Mouse (Mus musculus) liver, embryonic 15.5 days (tissue): ENCODE data around the gene Trim60. TPM values are rescaled to one million over a fixed set of nuclear protein-coding genes. Genes with fewer than 3 reads are reported as not detected.
A peak's percentile ranks its signal among the peaks of the same experiment; 100 is the strongest.

ENCODE experiments used
- ATAC-seq: fragments of 200-750 bp; cut with Nextera tagmentation; 2 replicates; pipeline ENCODE4 v1.8.0; 2017; ENCODE audit warnings: moderate number of reproducible peaks, mild to moderate bottlenecking, moderate library complexity; ENCODE audit not compliant: insufficient read depth
- H3K27ac ChIP-seq: fragments of 300-500 bp; sonication (generic); replicated peaks from 2 replicates; pipeline ENCODE4 v1.5.1; 2015; ENCODE audit warnings: mild to moderate bottlenecking, inconsistent platforms
- H3K27me3 ChIP-seq: fragments of 300-500 bp; sonication (generic); 2 replicates; pipeline ENCODE4 v1.6.1; 2015; ENCODE audit warnings: mild to moderate bottlenecking, inconsistent platforms
- H3K36me3 ChIP-seq: fragments of 300-500 bp; sonication (generic); replicated peaks from 2 replicates; pipeline ENCODE4 v1.6.1; 2015; ENCODE audit warnings: moderate library complexity, mild to moderate bottlenecking, inconsistent platforms
- H3K4me1 ChIP-seq: fragments of 300-500 bp; sonication (generic); replicated peaks from 2 replicates; pipeline ENCODE4 v1.6.1; 2015; ENCODE audit warnings: inconsistent platforms
- H3K4me2 ChIP-seq: fragments of 300-500 bp; sonication (generic); 2 replicates; pipeline ENCODE4 v1.6.1; 2015; ENCODE audit warnings: moderate library complexity, mild to moderate bottlenecking, inconsistent platforms
- H3K4me3 ChIP-seq: fragments of 300-500 bp; sonication (generic); replicated peaks from 2 replicates; pipeline ENCODE4 v1.5.1; 2015; ENCODE audit warnings: mild to moderate bottlenecking, inconsistent platforms
- H3K9ac ChIP-seq: fragments of 300-500 bp; sonication (generic); 2 replicates; pipeline ENCODE4 v1.6.1; 2015; ENCODE audit warnings: moderate library complexity, mild to moderate bottlenecking, inconsistent platforms
- H3K9me3 ChIP-seq: fragments of 300-500 bp; sonication (generic); replicated peaks from 2 replicates; pipeline ENCODE4 v1.6.1; 2016; ENCODE audit warnings: inconsistent platforms
- WGBS: fragments of 180-500 bp; shearing (Covaris S2); methylation state at CpG from one replicate; pipeline ENCODE4 v1.1.7; 2015; ENCODE audit warnings: mixed read lengths; ENCODE audit not compliant: insufficient replicate concordance; 5-methylcytosine and 5-hydroxymethylcytosine counted together
- polyA plus RNA-seq: library from polyadenylated mRNA; unstranded; fragments of >200 nt; fragmentation: Nextera tagmentation; extraction: Ambion mirVana; gene quantifications from 2 replicates; pipeline ENCODE4 v1.2.1, GENCODE M21; 2015

Trim60 gene
- polyA plus RNA-seq, result not detected in 2 replicates

GRCm38 (mm10) chr8:65018423-65018822 lies at the start of gene Trim60, which contains the start of gene Trim61:
Gene Trim60 (minus strand): TSS chr8:65018584.
Gene Trim61 (minus strand): TSS chr8:65018523.
- no peak for ATAC-seq
- H3K36me3 ChIP-seq, result no peaks in the 10 kb centered on the region
- WGBS, result 65% methylated on average over 8 of the region's 8 CpGs
- no peak within 1 kb of the TSS for H3K4me2 ChIP-seq
- no peaks in the 10 kb centered on the region for H3K4me1 ChIP-seq
- H3K9me3 ChIP-seq, result no peaks in the 10 kb centered on the region
- no peaks in the 10 kb centered on the region for H3K27me3 ChIP-seq
- no peak within 1 kb of the TSS for H3K9ac ChIP-seq
- no peak within 1 kb of the TSS for H3K27ac ChIP-seq
- H3K4me3 ChIP-seq, result no peak within 1 kb of the TSS

GRCm38 (mm10) chr8:65067694-65068472 lies 49.5 kb upstream of the Trim60 start:
- Histone ChIP-seq H3K36me3 (no peaks in the 10 kb centered on the region), H3K4me1 (no peaks in the 10 kb centered on the region), H3K4me2 (no peak overlapping the region), H3K4me3 (no peak overlapping the region), H3K9ac (no peak overlapping the region), H3K27ac (no peak overlapping the region), H3K9me3 (no peaks in the 10 kb centered on the region), H3K27me3 (no peaks in the 10 kb centered on the region)
- ATAC-seq, result no peak
- WGBS, result 39% methylated on average over 10 of the region's 10 CpGs

GRCm38 (mm10) chr8:65067031-65067430 lies 48.6 kb upstream of the Trim60 start:
- no peak for ATAC-seq
- H3K9ac ChIP-seq, result no peak overlapping the region
- no peaks in the 10 kb centered on the region for H3K36me3 ChIP-seq
- no peak overlapping the region for H3K4me3 ChIP-seq
- H3K9me3 ChIP-seq, result no peaks in the 10 kb centered on the region
- H3K27me3 ChIP-seq, result no peaks in the 10 kb centered on the region
- no peak overlapping the region for H3K27ac ChIP-seq
- WGBS, result 59% methylated on average over 4 of the region's 4 CpGs
- H3K4me2 ChIP-seq, result no peak overlapping the region
- no peaks in the 10 kb centered on the region for H3K4me1 ChIP-seq

- H3K27me3 ChIP-seq, result no peaks in the 10 kb centered on the region
These were observed 47.2 kb upstream of the Trim60 start for GRCm38 (mm10) chr8:65065622-65066021.

GRCm38 (mm10) chr8:65064071-65064470 lies 45.7 kb upstream of the Trim60 start:
- no peak for ATAC-seq
- Histone ChIP-seq H3K4me3 (no peak overlapping the region), H3K27me3 (no peaks in the 10 kb centered on the region), H3K9ac (no peak overlapping the region), H3K36me3 (no peaks in the 10 kb centered on the region), H3K4me1 (no peaks in the 10 kb centered on the region), H3K9me3 (no peaks in the 10 kb centered on the region), H3K4me2 (no peak overlapping the region), H3K27ac (no peak overlapping the region)
- WGBS, result 46% methylated on average over 2 of the region's 2 CpGs

More at GRCm38 (mm10) chr8:65065622-65066021, 47.2 kb upstream of the Trim60 start:
- 74% methylated on average over 3 of the region's 3 CpGs for WGBS
- H3K4me3 ChIP-seq, result no peak overlapping the region
- no peak overlapping the region for H3K27ac ChIP-seq
- no peaks in the 10 kb centered on the region for H3K36me3 ChIP-seq
- no peak overlapping the region for H3K9ac ChIP-seq
- no peak for ATAC-seq
- no peaks in the 10 kb centered on the region for H3K4me1 ChIP-seq
- H3K4me2 ChIP-seq, result no peak overlapping the region
- H3K9me3 ChIP-seq, result no peaks in the 10 kb centered on the region

GRCm38 (mm10) chr8:65062195-65062594 lies 43.8 kb upstream of the Trim60 start:
- H3K4me3 ChIP-seq, result no peak overlapping the region
- H3K27me3 ChIP-seq, result no peaks in the 10 kb centered on the region
- no peaks in the 10 kb centered on the region for H3K4me1 ChIP-seq
- no peaks in the 10 kb centered on the region for H3K36me3 ChIP-seq
- H3K9me3 ChIP-seq, result no peaks in the 10 kb centered on the region
- H3K9ac ChIP-seq, result no peak overlapping the region
- ATAC-seq, result no peak
- H3K4me2 ChIP-seq, result no peak overlapping the region
- WGBS, result 58% methylated on average over 4 of the region's 4 CpGs
- H3K27ac ChIP-seq, result no peak overlapping the region

GRCm38 (mm10) chr8:65056722-65057121 lies 38.3 kb upstream of the Trim60 start:
- 71% methylated on average over 4 of the region's 4 CpGs for WGBS
- no peak overlapping the region for H3K4me3 ChIP-seq
- H3K4me1 ChIP-seq, result no peaks in the 10 kb centered on the region
- H3K27ac ChIP-seq, result no peak overlapping the region
- H3K9ac ChIP-seq, result no peak overlapping the region
- no peak for ATAC-seq
- no peaks in the 10 kb centered on the region for H3K27me3 ChIP-seq
- no peaks in the 10 kb centered on the region for H3K36me3 ChIP-seq
- no peaks in the 10 kb centered on the region for H3K9me3 ChIP-seq
- no peak overlapping the region for H3K4me2 ChIP-seq

GRCm38 (mm10) chr8:65053968-65054367 lies 35.6 kb upstream of the Trim60 start:
- no peak overlapping the region for H3K9ac ChIP-seq
- no peaks in the 10 kb centered on the region for H3K36me3 ChIP-seq
- H3K4me3 ChIP-seq, result no peak overlapping the region
- ATAC-seq, result no peak
- H3K27me3 ChIP-seq, result no peaks in the 10 kb centered on the region
- no peaks in the 10 kb centered on the region for H3K9me3 ChIP-seq
- H3K4me2 ChIP-seq, result no peak overlapping the region
- no peaks in the 10 kb centered on the region for H3K4me1 ChIP-seq
- H3K27ac ChIP-seq, result no peak overlapping the region
- 63% methylated on average over 5 of the region's 5 CpGs for WGBS

- no peak for ATAC-seq
- H3K27me3 ChIP-seq, result no peaks in the 10 kb centered on the region
- 64% methylated on average over 3 of the region's 3 CpGs for WGBS
- H3K4me3 ChIP-seq, result no peak overlapping the region
- H3K4me2 ChIP-seq, result no peak overlapping the region
- no peaks in the 10 kb centered on the region for H3K9me3 ChIP-seq
- H3K4me1 ChIP-seq, result no peaks in the 10 kb centered on the region
- H3K36me3 ChIP-seq, result no peaks in the 10 kb centered on the region
- no peak overlapping the region for H3K9ac ChIP-seq
- H3K27ac ChIP-seq, result no peak overlapping the region
These were observed 35.2 kb upstream of the Trim60 start for GRCm38 (mm10) chr8:65053554-65053953.

- Histone ChIP-seq H3K9me3 (no peaks in the 10 kb centered on the region), H3K4me1 (no peaks in the 10 kb centered on the region), H3K4me3 (no peak overlapping the region), H3K36me3 (no peaks in the 10 kb centered on the region), H3K27me3 (no peaks in the 10 kb centered on the region), H3K9ac (no peak overlapping the region), H3K27ac (no peak overlapping the region), H3K4me2 (no peak overlapping the region)
- no peak for ATAC-seq
- 64% methylated on average over 4 of the region's 4 CpGs for WGBS
These were observed 29.4 kb upstream of the Trim60 start for GRCm38 (mm10) chr8:65047801-65048200.

- Histone ChIP-seq H3K4me1 (no peaks in the 10 kb centered on the region), H3K4me2 (no peak overlapping the region), H3K27ac (no peak overlapping the region), H3K9ac (no peak overlapping the region), H3K9me3 (no peaks in the 10 kb centered on the region), H3K27me3 (no peaks in the 10 kb centered on the region), H3K4me3 (no peak overlapping the region), H3K36me3 (no peaks in the 10 kb centered on the region)
- no peak for ATAC-seq
- 74% methylated on average over 4 of the region's 4 CpGs for WGBS
These were observed 28.8 kb upstream of the Trim60 start for GRCm38 (mm10) chr8:65047193-65047592.

GRCm38 (mm10) chr8:65046565-65046964 lies 28.2 kb upstream of the Trim60 start:
- no peak overlapping the region for H3K27ac ChIP-seq
- no peaks in the 10 kb centered on the region for H3K9me3 ChIP-seq
- H3K4me1 ChIP-seq, result no peaks in the 10 kb centered on the region
- H3K4me2 ChIP-seq, result 0 out of 2 replicates have a peak overlapping the region, but pooled peaks have one; percentile 28
- no peaks in the 10 kb centered on the region for H3K27me3 ChIP-seq
- H3K9ac ChIP-seq, result no peak overlapping the region
- ATAC-seq, result peak; percentile 63; the same call in 1 of the 2 replicates
- no peak overlapping the region for H3K4me3 ChIP-seq
- WGBS, result 35% methylated on average over 5 of the region's 5 CpGs
- H3K36me3 ChIP-seq, result no peaks in the 10 kb centered on the region
